In genomic region chr8:8688823-8689453, GRCm38 (mm10) we compare ENCODE assay signal across 8 mouse cellular contexts. TPM values are rescaled to one million over a fixed set of nuclear protein-coding genes. Genes with fewer than 3 reads are reported as not detected.
DNase-seq lines count a peak whose midpoint lies in the region; ATAC-seq lines count a peak whose summit lies in the region.

No protein-coding gene starts in this region.

- peaks cover 57% of the 10 kb centered on the region for H3K79me2 ChIP-seq in macrophage (ENCODE audit: inconsistent target)

- DNase-seq in heart, embryonic 10.5 days (ENCODE audit: low spot score): peak; percentile 64
- DNase-seq in heart, postnatal 25 days (ENCODE audit: low spot score): no peak
- DNase-seq in right cerebral cortex, adult 2 months (ENCODE audit: low spot score in 2 of 2): no peak
- no peak for DNase-seq in MN1 (ENCODE audit: low spot score)
- DNase-seq in cerebellum, adult 11 months: no peak

- H3K27ac ChIP-seq in heart, embryonic 10.5 days: peak overlapping the region; percentile 100
- 0 out of 2 replicates have a peak overlapping the region, but pooled peaks have one; percentile 39 for H3K27ac ChIP-seq in macrophage

- H3K36me3 ChIP-seq in heart, embryonic 10.5 days: no peaks in the 10 kb centered on the region
- H3K36me3 ChIP-seq in macrophage (ENCODE audit: inconsistent target): no peaks in the 10 kb centered on the region

- no peaks in the 10 kb centered on the region for H3K9me3 ChIP-seq in heart, embryonic 10.5 days

- 14% methylated on average over 9 of the region's 9 CpGs for WGBS in heart, embryonic 10.5 days
- WGBS in macrophage (ENCODE audit: missing documents): 9% methylated on average over 9 of the region's 9 CpGs

- peaks cover 41% of the 10 kb centered on the region for H3K4me1 ChIP-seq in heart, embryonic 10.5 days

- H3K4me3 ChIP-seq in heart, embryonic 10.5 days: peak overlapping the region; percentile 95
- peak overlapping the region; percentile 68 for H3K4me3 ChIP-seq in macrophage (ENCODE audit: inconsistent target)

- peak; percentile 20 for ATAC-seq in CD4-positive, CD25-positive, alpha-beta regulatory T cell, adult 4 months
- ATAC-seq in granulocyte monocyte progenitor cell, adult 5-6 weeks (replicated peaks; ENCODE audit: poor library complexity, severe bottlenecking): peak; percentile 38

- no peaks in the 10 kb centered on the region for H3K27me3 ChIP-seq in heart, embryonic 10.5 days (ENCODE audit: insufficient read depth, poor library complexity, severe bottlenecking)

- intact Hi-C loops in heart, postnatal 25 days (cut with DNase I): no loop called here

RNA-seq across cellular contexts. Expression of gene Arglu1, which starts 1.4 kb away (rescaled TPM):
- 93.7 and 112 TPM in 2 replicates for polyA plus RNA-seq in heart, embryonic 10.5 days (2016; fragmentation: Nextera tagmentation; extraction: Ambion mirVana)
- 10 to 100 TPM; 29.4 to 30.4 TPM for total RNA-seq in heart, postnatal 25 days (2021)
- polyA plus RNA-seq in CD4-positive, CD25-positive, alpha-beta regulatory T cell, adult 4 months (2017; shearing (Covaris generic)): 100 to 1,000 TPM; 162 to 193 TPM
- 91.7 and 107 TPM in 2 replicates for total RNA-seq in granulocyte monocyte progenitor cell, adult 5-6 weeks (2014; fragmentation: Nextera tagmentation)
- 126 and 127 TPM in 2 replicates for total RNA-seq in granulocyte monocyte progenitor cell, adult 5-6 weeks (2017)
- 100 to 1,000 TPM; 124 to 252 (median 174) TPM for total RNA-seq in macrophage (2018; cell fraction: chromatin; rRNA removed)
- total RNA-seq in macrophage (2018; cell fraction: cytosol; rRNA removed): 10 to 100 TPM; 12.9 to 27.5 (median 15.6) TPM
- total RNA-seq in macrophage (2018; cell fraction: nucleus; rRNA removed): 100 to 1,000 TPM in 17 of 26 experiments, 10 to 100 TPM in 9; 72.6 to 148 (median 109) TPM
- polyA plus RNA-seq in macrophage (2018): 27.7 to 33.5 TPM (median 33.3 TPM) in 3 replicates

RNA-seq across cellular contexts. Expression of gene Efnb2, which starts 27.9 kb away (rescaled TPM):
- 15.9 and 24.4 TPM in 2 replicates for polyA plus RNA-seq in heart, embryonic 10.5 days (2016; fragmentation: Nextera tagmentation; extraction: Ambion mirVana)
- 10 to 100 TPM; 24.8 to 29.4 TPM for total RNA-seq in heart, postnatal 25 days (2021)
- under 1 TPM; 0.16 to 0.24 TPM for polyA plus RNA-seq in CD4-positive, CD25-positive, alpha-beta regulatory T cell, adult 4 months (2017; shearing (Covaris generic))
- total RNA-seq in granulocyte monocyte progenitor cell, adult 5-6 weeks (2014; fragmentation: Nextera tagmentation): not detected in 2 replicates
- 0.39 and 4.6 TPM in 2 replicates for total RNA-seq in granulocyte monocyte progenitor cell, adult 5-6 weeks (2017)
- total RNA-seq in macrophage (2018; cell fraction: chromatin; rRNA removed): 1 to 10 TPM in 22 of 26 experiments, under 1 TPM in 4; 0.41 to 5.2 (median 1.3) TPM
- total RNA-seq in macrophage (2018; cell fraction: cytosol; rRNA removed): under 1 TPM; 0.03 to 0.52 (median 0.14) TPM
- 1 to 10 TPM in 13 of 26 experiments, under 1 TPM in 13; 0.26 to 3.6 (median 1.0) TPM for total RNA-seq in macrophage (2018; cell fraction: nucleus; rRNA removed)
- 0.06 to 0.17 TPM (median 0.07 TPM) in 3 replicates for polyA plus RNA-seq in macrophage (2018)

Comparison
In these comparisons a context has a peak if more than half of its experiments do, and no peak if none do; other contexts are left out.
1. RNA of gene Efnb2, which starts 27.9 kb away (polyA plus RNA-seq): 15.9 to 24.4 TPM in heart, embryonic 10.5 days; 0.16 to 0.24 TPM in CD4-positive, CD25-positive, alpha-beta regulatory T cell, adult 4 months and 0.06 to 0.17 TPM in macrophage; every median in the first group is over 10 times any median in the second.